Mouse (Mus musculus) midbrain, embryonic 14.5 days (tissue): Measurements from ENCODE around the gene Ctf1. TPM values are rescaled to one million over a fixed set of nuclear protein-coding genes. Genes with fewer than 3 reads are reported as not detected.

Source experiments
- ATAC-seq: fragments of 200-750 bp; cut with Nextera tagmentation; 2 replicates; pipeline ENCODE4 v1.8.0; 2017; ENCODE audit warnings: moderate number of reproducible peaks, moderate library complexity; ENCODE audit not compliant: low FRiP score, low TSS enrichment
- DNase-seq: peaks from one replicate; pipeline ENCODE4 v3.0.0-alpha.2; 2015
- H3K27ac ChIP-seq: fragments of 300-500 bp; sonication (generic); replicated peaks from 2 replicates; pipeline ENCODE4 v1.5.1; 2014; ENCODE audit warnings: mild to moderate bottlenecking, low read depth, low read length, moderate library complexity
- H3K27me3 ChIP-seq: fragments of 300-500 bp; sonication (generic); 2 replicates; pipeline ENCODE4 v1.6.1; 2014; ENCODE audit warnings: low read length, control low read depth, mixed read lengths; ENCODE audit not compliant: control insufficient read depth, insufficient read depth
- H3K36me3 ChIP-seq: fragments of 300-500 bp; sonication (generic); 2 replicates; pipeline ENCODE4 v1.6.1; 2014; ENCODE audit warnings: low read length, control low read depth; ENCODE audit not compliant: control insufficient read depth, insufficient read depth
- H3K4me1 ChIP-seq: fragments of 300-500 bp; sonication (generic); 2 replicates; pipeline ENCODE4 v1.6.1; 2014; ENCODE audit warnings: mild to moderate bottlenecking, antibody characterized with exemption, low read length, control low read depth; ENCODE audit not compliant: control insufficient read depth, insufficient read depth
- H3K4me2 ChIP-seq: fragments of 300-500 bp; sonication (generic); 2 replicates; pipeline ENCODE4 v1.6.1; 2014; ENCODE audit warnings: mild to moderate bottlenecking, low read length, moderate library complexity
- H3K4me3 ChIP-seq: fragments of 300-500 bp; sonication (generic); replicated peaks from 2 replicates; pipeline ENCODE4 v1.5.1; 2014; ENCODE audit warnings: low read depth, low read length
- H3K9ac ChIP-seq: fragments of 300-500 bp; sonication (generic); replicated peaks from 2 replicates; pipeline ENCODE4 v1.6.1; 2014; ENCODE audit warnings: mild to moderate bottlenecking, low read length, moderate library complexity
- H3K9me3 ChIP-seq: fragments of 300-500 bp; sonication (generic); 2 replicates; pipeline ENCODE4 v1.6.1; 2016; ENCODE audit warnings: low read length, control low read depth, mixed read lengths; ENCODE audit not compliant: control insufficient read depth
- whole genome bisulfite sequencing: fragments of 180-500 bp; shearing (Covaris S2); extraction: QIAGEN DNeasy Blood & Tissue Kit; methylation state at CpG from one replicate; pipeline ENCODE4 v1.1.7; 2014; 5-methylcytosine and 5-hydroxymethylcytosine counted together
- polyA plus RNA-seq: library from polyadenylated mRNA; unstranded; fragments of >200 nt; fragmentation: Nextera tagmentation; extraction: Ambion mirVana; gene quantifications from 2 replicates; pipeline ENCODE4 v1.2.1, GENCODE M21; 2014

Ctf1 gene
- polyA plus RNA-seq, 1 experiment from 2014 or later, result 4.3 TPM

DNA sequence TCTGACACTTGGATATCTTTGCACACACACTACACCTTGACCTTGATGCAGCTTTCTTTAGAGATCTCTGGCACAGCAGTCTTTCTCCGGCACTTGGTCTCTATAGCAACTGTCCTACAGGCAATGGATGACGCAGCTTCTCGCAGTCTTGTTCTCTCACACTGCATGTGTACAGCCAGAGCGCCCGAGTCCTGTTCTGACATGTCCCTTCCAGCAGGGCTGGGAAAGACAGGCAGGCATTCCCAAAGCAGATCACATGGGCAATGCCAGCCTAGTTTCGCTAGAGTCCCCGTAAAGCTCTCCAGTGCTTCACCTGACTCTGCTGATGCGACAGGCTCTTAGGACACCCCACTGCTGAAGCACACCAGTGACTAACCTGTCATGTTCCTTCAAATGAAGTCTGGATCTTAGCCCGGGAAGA, 37.1 kb upstream of the Ctf1 start:
- H3K27ac ChIP-seq, result peak overlapping the region; percentile 52
- H3K9me3 ChIP-seq, result no peaks in the 10 kb centered on the region
- peak overlapping the region; percentile 36; the same call in 1 of the 2 replicates for H3K9ac ChIP-seq
- 76% methylated on average over 9 of the region's 9 CpGs for WGBS
- DNase-seq (peak; percentile 19), ATAC-seq (no peak)
- H3K27me3 ChIP-seq, result no peaks in the 10 kb centered on the region
- H3K4me3 ChIP-seq, result no peak overlapping the region
- no peak overlapping the region for H3K4me2 ChIP-seq
- 0 out of 2 replicates have a peak, but pooled peaks cover 6% of the 10 kb centered on the region for H3K36me3 ChIP-seq
- no peaks in the 10 kb centered on the region for H3K4me1 ChIP-seq

DNA sequence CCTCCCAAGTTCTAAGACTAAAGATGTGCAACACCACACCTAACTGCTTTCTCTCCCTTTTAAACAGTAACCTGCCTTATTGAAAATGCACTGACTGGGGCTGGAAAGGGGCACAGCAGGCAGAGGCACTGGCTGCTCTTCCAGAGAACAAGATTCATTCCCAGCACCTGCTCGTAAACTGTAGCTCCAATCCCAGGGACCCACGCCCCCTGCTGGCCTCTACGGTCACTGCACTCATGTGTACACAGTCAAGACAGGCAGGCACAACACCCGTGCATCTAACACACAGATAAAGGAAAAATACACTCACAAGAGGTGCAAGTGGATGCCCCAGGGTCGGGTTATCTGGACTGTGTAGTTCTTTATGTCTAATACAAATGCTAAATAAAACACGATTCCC, 35.5 kb upstream of the Ctf1 start:
- Histone ChIP-seq H3K9me3 (no peaks in the 10 kb centered on the region), H3K4me1 (no peaks in the 10 kb centered on the region), H3K4me3 (no peak overlapping the region), H3K27me3 (no peaks in the 10 kb centered on the region), H3K27ac (no peak overlapping the region), H3K4me2 (no peak overlapping the region), H3K9ac (no peak overlapping the region), H3K36me3 (0 out of 2 replicates have a peak, but pooled peaks cover 6% of the 10 kb centered on the region)
- ATAC-seq (no peak), DNase-seq (peak; percentile 49)
- 71% methylated on average over 6 of the region's 6 CpGs for WGBS

DNA sequence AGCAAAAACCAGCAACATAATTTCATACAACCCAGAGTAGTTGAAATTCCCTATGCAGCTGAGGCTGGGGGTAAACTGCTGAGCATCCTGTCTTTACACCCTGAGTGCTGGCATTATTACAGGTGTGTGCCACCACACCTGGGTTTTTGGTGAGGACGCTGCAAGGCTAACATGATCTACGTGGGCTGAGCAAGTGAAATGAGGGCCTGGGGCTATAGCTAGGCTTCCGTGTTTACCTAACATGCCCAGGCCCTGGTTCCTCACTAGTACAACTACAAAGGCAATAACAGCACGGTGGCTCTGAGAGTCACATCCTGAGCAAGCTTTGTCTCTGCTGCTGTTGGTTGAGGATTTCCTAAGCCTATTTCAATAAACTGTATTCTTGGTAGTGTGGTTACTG, 34.9 kb upstream of the Ctf1 start:
- no peak for ATAC-seq
- no peaks in the 10 kb centered on the region for H3K4me1 ChIP-seq
- no peaks in the 10 kb centered on the region for H3K9me3 ChIP-seq
- no peak overlapping the region for H3K4me3 ChIP-seq
- 93% methylated on average over 4 of the region's 4 CpGs for WGBS
- DNase-seq, result no peak
- H3K27ac ChIP-seq, result no peak overlapping the region
- no peaks in the 10 kb centered on the region for H3K27me3 ChIP-seq
- no peak overlapping the region for H3K4me2 ChIP-seq
- no peak overlapping the region for H3K9ac ChIP-seq
- 0 out of 2 replicates have a peak, but pooled peaks cover 6% of the 10 kb centered on the region for H3K36me3 ChIP-seq

DNA sequence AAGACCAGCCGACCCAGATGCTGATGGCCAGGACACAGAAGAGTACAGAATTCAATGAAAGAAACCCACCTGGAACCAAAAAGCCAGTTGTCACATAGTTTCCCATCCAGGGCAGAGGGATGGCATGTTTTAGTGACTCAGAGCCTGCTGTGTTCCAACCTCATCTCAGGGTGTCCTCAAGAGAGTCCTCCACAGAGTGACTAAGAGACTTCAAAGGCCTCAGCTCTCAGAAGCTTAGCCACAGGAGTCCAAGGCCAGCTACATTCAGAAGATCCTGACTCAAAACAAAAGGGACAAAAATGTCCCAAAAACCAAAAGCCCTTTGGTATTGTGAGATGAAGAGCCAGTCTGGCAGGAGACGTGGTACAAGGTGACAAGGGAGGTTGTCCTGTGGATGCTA, 33.7 kb upstream of the Ctf1 start:
- Histone ChIP-seq H3K4me1 (no peaks in the 10 kb centered on the region), H3K9ac (no peak overlapping the region; the same call in 1 of the 2 replicates), H3K27ac (no peak overlapping the region), H3K9me3 (no peaks in the 10 kb centered on the region), H3K27me3 (no peaks in the 10 kb centered on the region), H3K36me3 (0 out of 2 replicates have a peak, but pooled peaks cover 6% of the 10 kb centered on the region), H3K4me2 (no peak overlapping the region), H3K4me3 (no peak overlapping the region)
- WGBS, result 52% methylated on average over 2 of the region's 2 CpGs
- no peak for DNase-seq
- no peak for ATAC-seq

DNA sequence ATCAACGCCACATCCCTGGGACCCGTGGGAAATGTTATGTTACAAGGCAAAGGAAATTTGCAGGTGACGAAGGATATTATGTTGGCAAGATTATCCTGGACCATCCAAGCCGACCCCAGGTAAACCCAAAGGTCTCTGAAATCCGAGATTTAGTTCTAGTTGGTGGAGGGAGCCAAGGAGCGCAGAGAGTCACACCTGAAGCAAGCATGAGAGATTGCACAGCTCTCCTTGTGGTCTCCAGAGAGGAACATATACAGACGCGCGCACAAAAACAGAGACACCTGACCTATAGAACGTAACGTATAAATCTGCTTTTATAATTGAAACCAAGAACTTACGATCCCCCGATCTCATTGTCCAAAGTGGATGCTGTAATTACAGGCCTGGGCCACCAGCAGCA, 32.0 kb upstream of the Ctf1 start:
- 0 out of 2 replicates have a peak, but pooled peaks cover 16% of the 10 kb centered on the region for H3K36me3 ChIP-seq
- 89% methylated on average over 13 of the region's 13 CpGs for WGBS
- no peak overlapping the region for H3K4me2 ChIP-seq
- H3K27ac ChIP-seq, result no peak overlapping the region
- no peaks in the 10 kb centered on the region for H3K4me1 ChIP-seq
- no peak overlapping the region for H3K4me3 ChIP-seq
- DNase-seq (no peak), ATAC-seq (no peak)
- no peaks in the 10 kb centered on the region for H3K27me3 ChIP-seq
- H3K9me3 ChIP-seq, result no peaks in the 10 kb centered on the region
- no peak overlapping the region for H3K9ac ChIP-seq

DNA sequence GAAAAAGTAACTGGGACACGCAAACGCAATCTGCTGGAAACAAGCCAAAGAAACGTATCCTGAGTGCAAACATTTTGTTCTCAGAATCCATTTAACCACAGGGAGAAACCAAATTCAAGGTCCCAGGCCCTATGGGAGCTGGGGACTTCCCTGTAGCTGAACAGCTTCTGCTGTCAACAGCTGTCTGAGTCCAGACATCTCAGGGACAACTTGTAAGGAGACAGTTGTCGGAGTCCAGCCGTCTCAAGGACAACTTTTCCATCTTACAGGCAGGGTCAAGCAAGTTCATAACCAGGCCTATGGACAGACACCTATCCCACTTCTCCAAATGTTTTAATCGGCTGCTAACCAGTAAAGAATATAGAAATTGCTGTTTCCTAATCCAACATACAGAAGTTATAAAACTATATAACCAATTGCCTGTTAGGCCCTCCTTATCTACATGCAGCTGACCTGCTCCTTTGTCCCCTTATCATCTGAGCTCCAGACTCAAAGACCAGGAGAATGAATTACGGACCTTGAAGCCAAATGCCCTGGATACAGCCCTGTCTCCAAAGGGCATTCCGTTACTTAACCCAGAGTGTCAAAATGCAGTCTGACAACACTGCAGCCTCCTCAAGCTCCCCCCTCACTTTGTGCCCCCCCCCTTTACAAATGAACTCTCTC, 30.5 kb upstream of the Ctf1 start:
- H3K4me2 ChIP-seq, result no peak overlapping the region
- H3K4me1 ChIP-seq, result no peaks in the 10 kb centered on the region
- DNase-seq (no peak), ATAC-seq (no peak)
- no peaks in the 10 kb centered on the region for H3K27me3 ChIP-seq
- no peak overlapping the region for H3K9ac ChIP-seq
- H3K36me3 ChIP-seq, result 0 out of 2 replicates have a peak, but pooled peaks cover 13% of the 10 kb centered on the region
- H3K27ac ChIP-seq, result no peak overlapping the region
- H3K4me3 ChIP-seq, result no peak overlapping the region
- H3K9me3 ChIP-seq, result no peaks in the 10 kb centered on the region
- 89% methylated on average over 8 of the region's 8 CpGs for WGBS

DNA sequence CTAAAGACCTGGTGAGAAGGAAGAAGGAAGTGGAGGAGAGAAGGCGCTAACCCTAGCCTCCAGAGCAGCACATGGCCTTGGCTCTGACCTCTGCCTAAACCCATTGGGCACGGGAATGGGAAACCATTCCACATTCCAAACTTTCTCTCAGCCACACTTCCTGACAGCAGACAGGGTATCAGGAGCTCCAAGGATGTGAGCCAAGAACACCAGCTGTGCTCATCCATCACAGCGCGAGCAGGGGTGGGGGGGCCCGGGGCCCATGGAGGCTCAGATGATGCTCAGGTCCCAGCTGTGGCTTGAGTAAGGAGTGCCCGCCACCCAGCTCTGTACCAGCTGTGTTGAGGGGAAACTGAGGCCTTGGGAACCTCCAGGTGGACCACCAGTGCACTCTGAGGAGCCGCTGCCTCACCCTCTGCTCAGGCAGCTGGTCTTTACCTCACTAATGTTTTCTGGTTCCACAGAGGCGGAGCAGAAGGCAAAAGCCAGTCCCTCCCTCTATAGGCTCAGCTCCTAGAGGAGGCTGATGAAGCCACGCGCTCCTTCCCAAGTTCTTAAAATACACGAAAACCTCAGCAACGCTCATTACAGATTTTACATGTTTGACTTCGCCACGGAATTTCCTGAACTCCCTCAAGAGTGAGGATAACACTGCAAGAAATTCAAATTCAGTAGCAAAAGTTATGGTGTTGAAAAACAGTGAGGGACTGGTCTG, 27.1 kb upstream of the Ctf1 start:
- no peaks in the 10 kb centered on the region for H3K4me1 ChIP-seq
- no peak overlapping the region for H3K9ac ChIP-seq
- H3K4me2 ChIP-seq, result no peak overlapping the region
- H3K4me3 ChIP-seq, result no peak overlapping the region
- H3K36me3 ChIP-seq, result 0 out of 2 replicates have a peak, but pooled peaks cover 14% of the 10 kb centered on the region
- 82% methylated on average over 14 of the region's 14 CpGs for WGBS
- H3K27me3 ChIP-seq, result no peaks in the 10 kb centered on the region
- H3K27ac ChIP-seq, result no peak overlapping the region
- no peaks in the 10 kb centered on the region for H3K9me3 ChIP-seq
- ATAC-seq (no peak), DNase-seq (no peak)

DNA sequence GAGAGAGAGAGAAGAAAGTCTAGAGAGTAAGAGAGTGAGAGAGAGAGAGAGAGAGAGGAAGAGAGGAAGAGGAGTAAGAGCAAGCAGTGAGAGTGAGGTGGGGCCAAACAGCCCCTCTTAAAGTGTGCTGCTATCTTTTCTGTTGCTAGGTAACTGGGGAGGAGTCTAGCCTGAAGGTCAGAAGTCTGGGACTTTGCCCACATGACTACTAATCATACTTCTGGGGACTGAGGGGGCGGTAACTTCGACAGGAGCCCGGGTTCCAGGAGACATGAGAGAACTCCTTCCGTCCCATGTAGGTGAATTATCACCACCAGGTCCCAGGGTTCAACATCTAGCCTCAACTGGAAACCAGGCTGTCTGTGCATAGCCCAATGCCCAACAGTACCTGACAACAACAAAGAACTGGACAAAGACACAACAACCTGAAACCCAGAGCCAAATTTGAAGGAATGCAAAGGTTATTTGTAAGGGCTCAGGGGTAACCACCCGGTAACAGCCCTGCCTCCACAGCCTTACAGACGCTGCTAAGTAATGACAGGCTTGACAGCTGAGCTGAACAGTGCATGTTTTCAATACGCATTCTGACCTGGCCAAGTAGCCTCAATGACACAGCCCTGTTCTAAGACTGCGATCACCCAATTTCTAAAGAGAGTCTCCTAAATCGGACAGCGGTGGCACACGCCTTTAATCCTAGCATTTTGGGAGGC, 25.6 kb upstream of the Ctf1 start:
- ATAC-seq, result no peak

More for the DNA sequence above, 25.6 kb upstream of the Ctf1 start:
- Histone ChIP-seq H3K4me2 (no peak overlapping the region), H3K4me3 (no peak overlapping the region), H3K4me1 (no peaks in the 10 kb centered on the region), H3K27ac (no peak overlapping the region), H3K27me3 (no peaks in the 10 kb centered on the region), H3K9me3 (no peaks in the 10 kb centered on the region), H3K9ac (no peak overlapping the region), H3K36me3 (0 out of 2 replicates have a peak, but pooled peaks cover 14% of the 10 kb centered on the region)
- no peak for DNase-seq
- WGBS, result 86% methylated on average over 11 of the region's 11 CpGs
